Mouse (Mus musculus) liver, adult 2 months (tissue): Measurements from ENCODE around the gene Tmem190.

Experiments used
- CTCF ChIP-seq: fragments of 200-500 bp; IDR thresholded peaks from 2 replicates; pipeline ENCODE4 v1.5.1; 2011; ENCODE audit warnings: low read depth, low read length, control low read depth
- POLR2A ChIP-seq: fragments of 200-500 bp; IDR thresholded peaks from 2 replicates; pipeline ENCODE4 v1.6.1; 2011; ENCODE audit warnings: low read length, control low read depth; ENCODE audit not compliant: insufficient read depth; ENCODE audit errors: extremely low read depth

DNA sequence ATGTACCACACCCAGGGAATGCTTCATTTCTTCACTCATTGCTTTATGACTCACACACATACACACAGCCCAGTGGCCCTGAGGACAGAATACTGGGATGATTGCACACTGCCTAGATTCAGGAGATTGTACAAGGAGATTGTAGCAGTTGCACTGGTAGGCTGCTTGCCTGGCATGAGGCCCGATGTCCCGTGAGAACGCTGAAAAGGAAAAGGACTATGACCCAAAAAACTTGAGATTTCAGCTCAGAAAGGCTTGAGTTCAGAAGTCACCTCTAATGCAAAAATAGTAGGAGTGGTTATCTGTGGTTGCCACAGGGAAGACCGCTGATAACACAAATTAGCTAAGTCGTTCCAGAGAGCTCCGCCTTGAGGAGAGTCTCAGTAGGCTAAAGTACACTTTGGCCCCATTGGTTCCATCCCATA, 49.8 kb upstream of the Tmem190 start:
- TF ChIP-seq CTCF (no peak), POLR2A (no peak)
